Mouse (Mus musculus) brain, embryonic 14.5 days (tissue): ENCODE data around the gene Cars2.

Experiments
- CTCF ChIP-seq: fragments of 200-500 bp; IDR thresholded peaks from 2 replicates; pipeline ENCODE4 v1.5.1; 2012; ENCODE audit warnings: inconsistent platforms, mild to moderate bottlenecking, moderate library complexity, borderline replicate concordance; ENCODE audit not compliant: insufficient read depth, insufficient read length; ENCODE audit errors: extremely low read depth
- POLR2A ChIP-seq: fragments of 200-500 bp; IDR thresholded peaks from 2 replicates; pipeline ENCODE4 v1.6.1; 2012; ENCODE audit warnings: mild to moderate bottlenecking, inconsistent platforms, borderline replicate concordance; ENCODE audit not compliant: poor library complexity, insufficient read depth, insufficient read length, severe bottlenecking; ENCODE audit errors: extremely low read depth

- TF ChIP-seq CTCF (no peak), POLR2A (no peak)
Observed at GRCm38 (mm10) chr8:11564236-11564635, 13.7 kb upstream of the Cars2 start.
